Mouse (Mus musculus) bone marrow, adult 2 months (tissue): ENCODE measurements around the gene Bpifb1.

Experiments used
- CTCF ChIP-seq: fragments of 200-500 bp; IDR thresholded peaks from 2 replicates; pipeline ENCODE4 v1.5.1; 2011; ENCODE audit warnings: low read length, control low read depth; ENCODE audit not compliant: control insufficient read depth, insufficient read depth
- POLR2A ChIP-seq: fragments of 200-500 bp; IDR thresholded peaks from 2 replicates; pipeline ENCODE4 v1.6.1; 2011; ENCODE audit warnings: low read depth, mild to moderate bottlenecking, control low read depth, low read length, borderline replicate concordance; ENCODE audit not compliant: control insufficient read depth

GRCm38 (mm10) chr2:154243356-154244036 is 52.9 kb downstream of the Bpifb1 start:
- TF ChIP-seq CTCF, result no peak
- TF ChIP-seq POLR2A, result no peak
